Mouse (Mus musculus): ENCODE data around the gene Rhbdd1. TPM values are rescaled to one million over a fixed set of nuclear protein-coding genes. Genes with fewer than 3 reads are reported as not detected.

Gene Rhbdd1
- polyA plus RNA-seq, 1 experiment from 2014 or later: 11.2 TPM

DNA sequence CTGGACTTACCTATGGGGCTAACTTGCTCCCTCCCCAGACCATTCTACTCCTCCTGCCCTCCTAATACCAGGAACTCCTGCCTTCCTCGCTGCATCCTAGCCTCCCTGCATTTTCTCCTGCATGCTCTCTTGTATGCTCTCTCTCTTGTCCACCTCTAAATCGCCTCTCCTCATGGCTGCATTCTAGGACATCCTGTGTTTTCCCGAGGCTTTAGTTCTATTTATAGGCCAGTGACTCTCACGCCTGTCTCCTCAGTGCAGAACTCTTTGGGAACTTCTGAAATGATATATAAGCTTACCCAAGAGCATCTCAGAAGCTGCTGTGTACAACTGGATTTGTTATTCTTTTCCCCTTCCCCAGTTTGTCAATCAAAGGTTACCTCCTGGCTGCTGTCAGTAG is 95.8 kb downstream of the Rhbdd1 start:
- Histone ChIP-seq H3K4me2 (replicated peaks; ENCODE audit: low read depth, low read length) (no peak overlapping the region), H3K9me3 (ENCODE audit: low read length) (no peaks in the 10 kb centered on the region), H3K36me3 (ENCODE audit: insufficient read depth, low read length) (no peaks in the 10 kb centered on the region), H3K27me3 (ENCODE audit: insufficient read depth, low read length) (no peaks in the 10 kb centered on the region), H3K27ac (ENCODE audit: low read length) (no peak overlapping the region), H3K4me3 (ENCODE audit: low read length) (no peak overlapping the region), H3K4me1 (ENCODE audit: insufficient read depth, low read length) (peaks cover 7% of the 10 kb centered on the region; the same call in 1 of the 2 replicates), H3K9ac (replicated peaks; ENCODE audit: low read length) (no peak overlapping the region)
- WGBS: 32% methylated on average over 4 of the region's 4 CpGs
- no peak for ATAC-seq (ENCODE audit: low FRiP score, low TSS enrichment)

DNA sequence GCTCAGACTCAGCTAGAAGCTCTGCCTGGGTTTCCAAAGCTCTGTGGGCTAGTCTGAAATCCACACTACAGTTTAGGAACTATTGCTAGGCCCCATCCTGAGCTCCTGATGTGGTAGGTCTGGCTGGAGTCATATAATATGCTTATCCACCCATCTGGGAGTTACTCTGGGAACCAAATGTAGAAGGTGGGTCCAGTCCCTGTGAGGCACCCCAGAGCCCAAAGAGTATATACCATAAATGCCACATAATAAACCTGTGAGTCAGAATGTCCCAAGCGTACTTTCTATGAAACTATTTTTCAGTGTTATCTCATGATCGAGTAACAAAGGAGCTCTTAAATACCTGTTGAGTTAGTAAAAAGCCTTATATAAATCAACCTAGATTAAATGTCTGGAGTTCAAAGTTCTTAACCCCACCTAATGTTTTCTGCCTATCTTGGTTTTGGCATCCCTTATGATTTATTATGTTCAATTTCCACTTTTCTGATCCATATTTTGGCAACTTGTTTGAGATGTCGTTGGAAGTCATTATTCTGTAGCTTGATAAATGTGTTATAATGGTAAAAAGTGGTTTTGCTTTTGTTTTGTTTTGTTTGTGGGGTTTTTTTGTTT is 98.3 kb downstream of the Rhbdd1 start:
- no peak for ATAC-seq (ENCODE audit: low FRiP score, low TSS enrichment)

DNA sequence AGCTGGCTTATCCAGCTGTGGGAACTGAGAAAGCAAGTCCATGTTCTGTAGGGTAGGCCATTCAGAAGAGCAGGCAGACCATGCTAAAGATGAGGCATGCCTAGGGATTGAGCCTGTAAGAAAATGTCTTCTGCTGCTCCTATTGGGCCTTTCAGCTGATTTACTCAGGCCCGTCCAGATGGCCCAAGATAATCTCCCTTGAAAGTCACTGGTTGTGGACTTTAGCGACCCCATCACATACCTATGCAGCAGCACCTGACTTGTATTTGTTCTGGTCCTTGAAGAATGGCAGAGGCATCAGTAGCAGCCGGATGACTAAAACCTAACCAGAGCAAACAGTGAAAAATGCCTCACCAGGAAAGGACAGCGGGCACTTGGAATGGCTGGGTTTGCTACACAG is 99.4 kb downstream of the Rhbdd1 start:
- H3K4me1 ChIP-seq (ENCODE audit: insufficient read depth, low read length): peaks cover 7% of the 10 kb centered on the region; the same call in 1 of the 2 replicates
- ATAC-seq (ENCODE audit: low FRiP score, low TSS enrichment): no peak
- no peak overlapping the region for H3K9ac ChIP-seq (replicated peaks; ENCODE audit: low read length)
- no peak overlapping the region for H3K4me3 ChIP-seq (ENCODE audit: low read length)
- H3K27ac ChIP-seq (ENCODE audit: low read length): no peak overlapping the region
- no peaks in the 10 kb centered on the region for H3K36me3 ChIP-seq (ENCODE audit: insufficient read depth, low read length)
- no peaks in the 10 kb centered on the region for H3K9me3 ChIP-seq (ENCODE audit: low read length)
- H3K4me2 ChIP-seq (replicated peaks; ENCODE audit: low read depth, low read length): no peak overlapping the region
- H3K27me3 ChIP-seq (ENCODE audit: insufficient read depth, low read length): no peaks in the 10 kb centered on the region
- 89% methylated on average over 4 of the region's 4 CpGs for WGBS

More for the DNA sequence above, 98.3 kb downstream of the Rhbdd1 start:
- WGBS: 80% methylated on average over 3 of the region's 3 CpGs
- H3K27ac ChIP-seq (ENCODE audit: low read length): no peak overlapping the region
- no peak overlapping the region for H3K9ac ChIP-seq (replicated peaks; ENCODE audit: low read length)
- no peaks in the 10 kb centered on the region for H3K9me3 ChIP-seq (ENCODE audit: low read length)
- H3K4me1 ChIP-seq (ENCODE audit: insufficient read depth, low read length): peaks cover 7% of the 10 kb centered on the region; the same call in 1 of the 2 replicates
- no peak overlapping the region for H3K4me3 ChIP-seq (ENCODE audit: low read length)
- no peak overlapping the region for H3K4me2 ChIP-seq (replicated peaks; ENCODE audit: low read depth, low read length)
- H3K36me3 ChIP-seq (ENCODE audit: insufficient read depth, low read length): no peaks in the 10 kb centered on the region
- no peaks in the 10 kb centered on the region for H3K27me3 ChIP-seq (ENCODE audit: insufficient read depth, low read length)

DNA sequence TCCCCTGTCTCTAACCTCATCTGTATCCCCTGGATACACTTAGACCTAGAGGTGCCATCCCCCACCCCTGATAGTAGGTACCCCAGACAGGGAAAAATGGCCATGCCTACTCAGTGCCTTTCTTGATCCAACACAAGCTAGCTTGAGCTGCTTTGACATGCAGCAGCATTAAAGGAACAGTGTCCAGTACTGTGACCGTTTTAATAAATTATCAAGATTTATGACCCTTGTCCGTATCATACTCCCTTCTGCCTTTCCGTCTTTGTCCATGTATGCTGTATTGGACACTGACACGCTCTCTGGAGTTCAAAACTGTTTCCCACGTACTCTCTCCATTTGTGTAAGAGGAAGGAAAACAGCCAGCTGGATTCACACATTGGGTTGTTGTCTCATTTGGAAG is 111.5 kb downstream of the Rhbdd1 start:
- Histone ChIP-seq H3K27me3 (ENCODE audit: insufficient read depth, low read length) (no peaks in the 10 kb centered on the region), H3K4me2 (replicated peaks; ENCODE audit: low read depth, low read length) (no peak overlapping the region), H3K4me3 (ENCODE audit: low read length) (no peak overlapping the region), H3K36me3 (ENCODE audit: insufficient read depth, low read length) (no peaks in the 10 kb centered on the region), H3K9ac (replicated peaks; ENCODE audit: low read length) (no peak overlapping the region), H3K9me3 (ENCODE audit: low read length) (no peaks in the 10 kb centered on the region), H3K27ac (ENCODE audit: low read length) (no peak overlapping the region), H3K4me1 (ENCODE audit: insufficient read depth, low read length) (peaks cover 13% of the 10 kb centered on the region)
- WGBS: 24% methylated on average over 5 of the region's 5 CpGs
- ATAC-seq (ENCODE audit: low FRiP score, low TSS enrichment): peak; percentile 46; the same call in 1 of the 2 replicates

DNA sequence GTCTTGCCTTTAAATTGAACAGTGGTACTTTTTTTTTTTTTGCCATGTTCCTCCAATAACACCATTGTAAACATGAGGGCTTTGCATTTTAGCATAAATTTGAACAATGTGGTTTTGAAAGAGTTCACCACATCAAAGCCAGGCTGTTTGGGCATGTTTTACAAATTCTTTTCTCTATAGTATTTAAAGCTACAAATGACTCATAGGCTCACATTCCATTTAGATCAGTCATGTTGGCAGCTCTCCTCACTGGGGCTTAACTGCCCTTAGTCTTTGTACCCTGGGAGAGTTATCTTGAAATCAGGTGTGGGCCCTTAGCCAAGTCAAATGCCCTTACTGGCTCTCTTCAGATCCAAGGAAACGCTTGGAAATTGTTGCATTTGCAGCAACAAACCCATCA is 112.8 kb downstream of the Rhbdd1 start:
- Histone ChIP-seq H3K27ac (ENCODE audit: low read length) (peak overlapping the region; percentile 54), H3K36me3 (ENCODE audit: insufficient read depth, low read length) (no peaks in the 10 kb centered on the region), H3K9ac (replicated peaks; ENCODE audit: low read length) (no peak overlapping the region), H3K4me3 (ENCODE audit: low read length) (no peak overlapping the region), H3K9me3 (ENCODE audit: low read length) (no peaks in the 10 kb centered on the region), H3K4me1 (ENCODE audit: insufficient read depth, low read length) (peaks cover 15% of the 10 kb centered on the region), H3K4me2 (replicated peaks; ENCODE audit: low read depth, low read length) (no peak overlapping the region), H3K27me3 (ENCODE audit: insufficient read depth, low read length) (no peaks in the 10 kb centered on the region)
- 25% methylated on average over 1 of the region's 1 CpGs for WGBS
- ATAC-seq (ENCODE audit: low FRiP score, low TSS enrichment): 0 out of 2 replicates have a peak, but pooled peaks have one; percentile 60

DNA sequence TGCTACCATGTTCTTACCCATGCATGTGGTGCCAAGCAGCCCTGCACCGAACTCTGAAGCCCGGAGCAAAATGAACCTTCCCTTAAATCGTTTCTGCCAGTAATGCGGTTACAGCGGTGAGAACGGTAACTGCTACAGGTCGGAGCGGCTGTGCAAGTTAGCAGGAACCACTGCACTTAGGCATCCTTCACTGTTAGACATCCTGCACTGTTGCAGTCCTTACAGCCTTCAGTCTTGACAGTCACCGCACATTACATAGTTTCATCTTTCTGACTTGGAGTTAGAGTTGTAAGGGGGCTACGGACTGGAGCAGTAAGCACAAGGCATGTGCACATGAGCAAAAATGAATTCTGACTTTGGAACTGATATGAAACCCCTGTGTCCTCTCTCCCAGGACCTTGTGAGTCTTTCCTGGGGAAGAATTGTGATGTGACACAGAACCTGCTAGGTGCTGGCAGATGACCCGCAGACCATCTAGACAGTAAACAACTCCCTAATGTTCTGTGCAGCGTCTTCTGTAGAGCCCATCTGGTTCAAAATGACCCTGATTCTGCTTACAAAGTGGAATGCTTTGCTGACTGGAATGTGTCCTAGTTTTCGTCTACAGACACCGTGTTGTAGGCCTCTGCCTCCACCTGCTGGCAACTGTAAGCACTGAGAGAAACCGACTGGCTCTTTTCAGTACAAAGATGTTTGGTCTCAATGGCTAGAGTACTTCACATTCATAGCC is 116.8 kb downstream of the Rhbdd1 start:
- ATAC-seq (ENCODE audit: low FRiP score, low TSS enrichment): peak; percentile 72; the same call in 1 of the 2 replicates
- H3K9me3 ChIP-seq (ENCODE audit: low read length): no peaks in the 10 kb centered on the region
- H3K27me3 ChIP-seq (ENCODE audit: insufficient read depth, low read length): no peaks in the 10 kb centered on the region
- H3K27ac ChIP-seq (ENCODE audit: low read length): no peak overlapping the region
- H3K9ac ChIP-seq (replicated peaks; ENCODE audit: low read length): no peak overlapping the region
- WGBS: 60% methylated on average over 15 of the region's 15 CpGs
- H3K4me2 ChIP-seq (replicated peaks; ENCODE audit: low read depth, low read length): no peak overlapping the region
- H3K4me3 ChIP-seq (ENCODE audit: low read length): no peak overlapping the region
- no peaks in the 10 kb centered on the region for H3K36me3 ChIP-seq (ENCODE audit: insufficient read depth, low read length)
- peaks cover 7% of the 10 kb centered on the region for H3K4me1 ChIP-seq (ENCODE audit: insufficient read depth, low read length)

DNA sequence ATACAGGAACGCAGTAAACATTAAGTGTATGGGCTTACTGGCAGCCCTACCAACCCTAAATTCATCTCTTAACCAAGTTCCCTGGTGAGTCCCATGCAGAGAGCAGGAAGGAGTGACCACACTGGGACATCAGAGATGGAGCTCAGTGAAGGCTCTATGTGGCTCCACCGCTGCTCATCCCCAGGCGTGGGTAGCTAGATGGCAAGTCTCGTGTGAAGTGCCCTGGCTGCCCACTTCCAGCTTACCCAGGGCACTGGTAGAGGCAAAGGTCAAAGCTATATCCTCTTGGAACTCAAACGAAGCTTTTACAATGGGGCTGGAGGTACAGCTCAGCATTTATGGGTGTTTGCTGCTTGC is 117.4 kb downstream of the Rhbdd1 start:
- 69% methylated on average over 5 of the region's 5 CpGs for WGBS
- Histone ChIP-seq H3K36me3 (ENCODE audit: insufficient read depth, low read length) (no peaks in the 10 kb centered on the region), H3K4me3 (ENCODE audit: low read length) (no peak overlapping the region), H3K4me2 (replicated peaks; ENCODE audit: low read depth, low read length) (no peak overlapping the region), H3K27ac (ENCODE audit: low read length) (no peak overlapping the region), H3K9ac (replicated peaks; ENCODE audit: low read length) (no peak overlapping the region), H3K27me3 (ENCODE audit: insufficient read depth, low read length) (no peaks in the 10 kb centered on the region), H3K4me1 (ENCODE audit: insufficient read depth, low read length) (0 out of 2 replicates have a peak, but pooled peaks cover 2% of the 10 kb centered on the region), H3K9me3 (ENCODE audit: low read length) (no peaks in the 10 kb centered on the region)
- peak; percentile 28; the same call in 1 of the 2 replicates for ATAC-seq (ENCODE audit: low FRiP score, low TSS enrichment)

DNA sequence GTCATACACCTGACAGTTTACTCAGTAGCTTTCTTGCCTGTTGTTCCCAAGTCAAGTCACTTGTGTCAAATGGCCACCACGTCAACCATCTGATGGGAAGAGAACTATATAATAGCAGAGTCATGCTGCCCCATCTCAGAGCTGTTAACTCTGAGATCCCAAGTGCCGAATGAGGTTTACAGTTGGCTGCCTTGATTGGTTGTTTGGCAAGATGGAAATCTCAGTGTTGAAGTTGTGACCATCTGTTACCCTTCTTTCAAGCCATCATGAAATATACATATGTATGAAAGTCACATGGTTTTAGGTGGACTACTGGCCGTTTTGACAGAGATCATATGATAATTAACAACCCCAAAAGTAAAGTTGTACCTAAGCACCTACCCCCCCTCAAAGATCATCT is 121.0 kb downstream of the Rhbdd1 start:
- Histone ChIP-seq H3K9ac (replicated peaks; ENCODE audit: low read length) (no peak overlapping the region), H3K36me3 (ENCODE audit: insufficient read depth, low read length) (no peaks in the 10 kb centered on the region), H3K4me3 (ENCODE audit: low read length) (no peak overlapping the region), H3K4me2 (replicated peaks; ENCODE audit: low read depth, low read length) (no peak overlapping the region), H3K27me3 (ENCODE audit: insufficient read depth, low read length) (no peaks in the 10 kb centered on the region), H3K4me1 (ENCODE audit: insufficient read depth, low read length) (0 out of 2 replicates have a peak, but pooled peaks cover 2% of the 10 kb centered on the region), H3K27ac (ENCODE audit: low read length) (no peak overlapping the region), H3K9me3 (ENCODE audit: low read length) (no peaks in the 10 kb centered on the region)
- WGBS: 90% methylated on average over 3 of the region's 3 CpGs
- ATAC-seq (ENCODE audit: low FRiP score, low TSS enrichment): no peak

DNA sequence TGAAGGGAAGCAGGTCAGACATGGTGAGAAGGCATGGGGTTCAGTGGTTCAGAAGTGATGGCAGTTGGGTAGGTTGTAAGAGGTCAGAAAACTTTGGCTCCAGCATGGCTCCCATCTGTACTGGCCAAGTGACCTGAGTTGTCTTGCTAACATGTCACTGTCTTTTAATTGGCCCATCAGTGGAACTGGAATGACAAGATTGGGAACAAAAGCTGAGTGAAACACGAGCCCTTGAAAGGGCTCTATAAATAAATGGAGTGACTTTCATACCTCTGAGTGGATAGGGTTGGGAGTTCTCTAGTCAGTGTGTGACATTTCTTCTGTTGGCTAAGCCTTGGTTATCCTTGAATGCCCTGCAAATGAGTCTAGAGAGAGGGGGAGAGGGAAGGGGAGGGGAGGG is 123.9 kb downstream of the Rhbdd1 start:
- H3K4me2 ChIP-seq (replicated peaks; ENCODE audit: low read depth, low read length): no peak overlapping the region
- WGBS: 20% methylated on average over 1 of the region's 1 CpGs
- H3K9ac ChIP-seq (replicated peaks; ENCODE audit: low read length): no peak overlapping the region
- H3K27me3 ChIP-seq (ENCODE audit: insufficient read depth, low read length): no peaks in the 10 kb centered on the region
- no peaks in the 10 kb centered on the region for H3K36me3 ChIP-seq (ENCODE audit: insufficient read depth, low read length)
- no peak overlapping the region for H3K27ac ChIP-seq (ENCODE audit: low read length)
- H3K9me3 ChIP-seq (ENCODE audit: low read length): no peaks in the 10 kb centered on the region
- H3K4me1 ChIP-seq (ENCODE audit: insufficient read depth, low read length): no peaks in the 10 kb centered on the region
- ATAC-seq (ENCODE audit: low FRiP score, low TSS enrichment): no peak
- H3K4me3 ChIP-seq (ENCODE audit: low read length): no peak overlapping the region

DNA sequence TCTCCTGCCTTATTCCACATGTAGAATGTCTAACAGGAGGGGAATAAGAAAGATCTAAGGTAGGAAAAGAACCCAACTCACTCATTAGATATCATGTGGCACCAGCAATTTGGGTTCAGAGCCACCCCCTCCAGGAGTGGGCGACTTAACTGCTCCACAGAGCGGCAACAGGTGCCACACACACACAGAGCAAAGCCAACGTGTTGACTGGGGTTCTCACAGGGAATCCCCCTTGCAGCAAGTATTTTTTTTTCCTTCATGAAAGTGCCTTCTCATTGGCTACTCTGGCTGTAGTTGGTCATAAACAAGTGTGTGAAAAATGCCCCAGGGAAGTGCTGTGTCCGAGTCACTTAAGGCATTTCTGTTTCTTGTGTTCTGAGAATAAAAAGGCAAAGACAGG is 127.3 kb downstream of the Rhbdd1 start:
- H3K4me2 ChIP-seq (replicated peaks; ENCODE audit: low read depth, low read length): no peak overlapping the region
- no peak overlapping the region for H3K4me3 ChIP-seq (ENCODE audit: low read length)
- H3K27ac ChIP-seq (ENCODE audit: low read length): no peak overlapping the region
- H3K9ac ChIP-seq (replicated peaks; ENCODE audit: low read length): no peak overlapping the region
- no peaks in the 10 kb centered on the region for H3K27me3 ChIP-seq (ENCODE audit: insufficient read depth, low read length)
- H3K36me3 ChIP-seq (ENCODE audit: insufficient read depth, low read length): no peaks in the 10 kb centered on the region
- no peaks in the 10 kb centered on the region for H3K4me1 ChIP-seq (ENCODE audit: insufficient read depth, low read length)
- H3K9me3 ChIP-seq (ENCODE audit: low read length): no peaks in the 10 kb centered on the region
- 51% methylated on average over 4 of the region's 4 CpGs for WGBS
- no peak for ATAC-seq (ENCODE audit: low FRiP score, low TSS enrichment)
